Mouse (Mus musculus) limb, embryonic 13.5 days (tissue): ENCODE results near the gene Mrps9. TPM values are rescaled to one million over a fixed set of nuclear protein-coding genes. Genes with fewer than 3 reads are reported as not detected.
A peak's percentile ranks its signal among the peaks of the same experiment; 100 is the strongest.

Experiments
- ATAC-seq: fragments of 200-750 bp; cut with Nextera tagmentation; 2 replicates; pipeline ENCODE4 v1.8.0; 2017; ENCODE audit warnings: low read depth, moderate number of reproducible peaks, moderate TSS enrichment; ENCODE audit not compliant: low FRiP score
- H3K27ac ChIP-seq: fragments of 300-500 bp; sonication (generic); 2 replicates; pipeline ENCODE4 v1.5.1; 2015; ENCODE audit warnings: inconsistent platforms, mild to moderate bottlenecking, moderate library complexity
- H3K27me3 ChIP-seq: fragments of 300-500 bp; sonication (generic); 2 replicates; pipeline ENCODE4 v1.6.1; 2015; ENCODE audit warnings: mild to moderate bottlenecking, inconsistent platforms
- H3K36me3 ChIP-seq: fragments of 300-500 bp; sonication (generic); 2 replicates; pipeline ENCODE4 v1.6.1; 2015; ENCODE audit warnings: inconsistent platforms, mild to moderate bottlenecking, moderate library complexity
- H3K4me1 ChIP-seq: fragments of 300-500 bp; sonication (generic); 2 replicates; pipeline ENCODE4 v1.6.1; 2015; ENCODE audit warnings: inconsistent platforms
- H3K4me2 ChIP-seq: fragments of 300-500 bp; sonication (generic); replicated peaks from 2 replicates; pipeline ENCODE4 v1.6.1; 2015; ENCODE audit warnings: inconsistent platforms, mild to moderate bottlenecking, moderate library complexity
- H3K4me3 ChIP-seq: fragments of 300-500 bp; sonication (generic); 2 replicates; pipeline ENCODE4 v1.5.1; 2015; ENCODE audit warnings: moderate library complexity, mild to moderate bottlenecking, inconsistent platforms
- H3K9ac ChIP-seq: fragments of 300-500 bp; sonication (generic); 2 replicates; pipeline ENCODE4 v1.6.1; 2015; ENCODE audit warnings: mild to moderate bottlenecking, inconsistent platforms
- H3K9me3 ChIP-seq: fragments of 300-500 bp; sonication (generic); 2 replicates; pipeline ENCODE4 v1.6.1; 2016; ENCODE audit warnings: inconsistent platforms
- WGBS: fragments of 180-500 bp; shearing (Covaris S2); methylation state at CpG from one replicate; pipeline ENCODE4 v1.1.7; 2015; 5-methylcytosine and 5-hydroxymethylcytosine counted together
- polyA plus RNA-seq: library from polyadenylated mRNA; unstranded; fragments of >200 nt; fragmentation: Nextera tagmentation; extraction: Ambion mirVana; gene quantifications from 2 replicates; pipeline ENCODE4 v1.2.1, GENCODE M21; 2015

Mrps9 gene
- polyA plus RNA-seq, 1 experiment from 2014 or later, result 46.6 TPM

DNA sequence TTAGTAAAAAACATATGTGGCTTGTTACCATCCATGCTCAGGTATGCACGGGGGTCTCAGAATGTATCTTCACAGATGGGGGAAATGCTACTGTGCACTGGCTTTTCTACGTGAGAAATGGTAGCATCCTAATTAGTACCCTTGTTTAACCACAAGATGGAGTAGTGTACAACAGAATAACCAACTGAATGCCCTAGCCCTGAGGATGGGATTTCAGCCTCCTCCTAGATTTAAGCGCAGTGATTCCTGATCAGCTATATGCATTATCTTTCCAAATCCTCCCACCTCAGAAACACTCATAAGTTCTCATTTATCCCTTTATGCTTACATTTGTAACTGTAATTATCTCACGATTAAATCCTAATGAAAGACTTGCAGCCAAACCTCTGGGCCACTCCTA lies 64.0 kb downstream of the Mrps9 start:
- H3K4me1 ChIP-seq, result peaks cover 15% of the 10 kb centered on the region; the same call in 1 of the 2 replicates
- no peaks in the 10 kb centered on the region for H3K9me3 ChIP-seq
- H3K27me3 ChIP-seq, result no peaks in the 10 kb centered on the region
- H3K4me3 ChIP-seq, result no peak overlapping the region
- H3K36me3 ChIP-seq, result no peaks in the 10 kb centered on the region
- no peak overlapping the region for H3K27ac ChIP-seq
- WGBS, result 15% methylated on average over 4 of the region's 4 CpGs
- no peak overlapping the region for H3K4me2 ChIP-seq
- ATAC-seq, result no peak
- no peak overlapping the region for H3K9ac ChIP-seq

DNA sequence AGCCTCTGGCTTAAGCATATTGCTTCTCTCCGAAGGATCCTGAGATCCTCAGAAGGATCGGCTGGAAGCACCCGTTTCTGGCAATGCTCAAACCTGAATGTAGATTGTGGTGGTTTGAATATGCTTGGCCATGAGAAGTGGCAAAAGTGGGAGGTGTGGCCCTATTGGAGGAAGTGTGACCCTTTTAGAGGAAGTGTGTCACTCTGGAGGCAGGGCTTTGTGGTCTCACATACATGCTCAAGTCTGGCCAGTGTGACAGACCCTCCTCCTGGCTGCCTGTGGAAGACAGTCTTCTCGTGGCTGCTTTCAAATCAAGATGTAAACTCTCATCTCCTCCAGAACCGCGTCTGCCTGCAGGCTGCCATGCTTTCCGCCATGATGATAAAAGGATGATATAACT lies 65.7 kb downstream of the Mrps9 start:
- no peak overlapping the region for H3K9ac ChIP-seq
- H3K4me3 ChIP-seq, result no peak overlapping the region
- H3K36me3 ChIP-seq, result no peaks in the 10 kb centered on the region
- H3K9me3 ChIP-seq, result no peaks in the 10 kb centered on the region
- no peak for ATAC-seq
- no peak overlapping the region for H3K4me2 ChIP-seq
- H3K4me1 ChIP-seq, result peaks cover 6% of the 10 kb centered on the region; the same call in 1 of the 2 replicates
- 78% methylated on average over 7 of the region's 7 CpGs for WGBS
- H3K27ac ChIP-seq, result no peak overlapping the region
- no peaks in the 10 kb centered on the region for H3K27me3 ChIP-seq

DNA sequence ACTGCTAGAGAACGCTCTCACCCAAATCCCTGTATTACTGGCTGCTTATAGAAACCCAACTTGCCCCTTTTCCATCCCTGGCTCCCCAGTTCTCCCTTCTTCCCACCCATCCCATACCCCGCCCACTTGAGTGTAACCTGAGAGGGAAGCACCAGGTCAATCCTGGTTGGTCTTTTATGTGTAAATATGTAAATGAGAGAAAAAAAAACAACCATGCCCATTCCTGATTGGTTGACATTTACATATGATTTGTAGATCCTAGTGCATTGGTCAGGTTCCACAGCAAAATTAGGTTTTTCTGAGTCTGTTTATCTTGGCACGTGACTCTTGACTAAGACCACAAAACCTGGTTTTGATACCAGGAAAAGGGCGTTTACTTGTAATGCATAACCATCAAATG lies 66.9 kb downstream of the Mrps9 start:
- peak; percentile 80 for ATAC-seq
- no peaks in the 10 kb centered on the region for H3K27me3 ChIP-seq
- H3K36me3 ChIP-seq, result no peaks in the 10 kb centered on the region
- H3K4me2 ChIP-seq, result peak overlapping the region; percentile 52
- H3K9me3 ChIP-seq, result no peaks in the 10 kb centered on the region
- peak overlapping the region; percentile 52; the same call in 1 of the 2 replicates for H3K27ac ChIP-seq
- H3K9ac ChIP-seq, result no peak overlapping the region
- WGBS, result 11% methylated on average over 4 of the region's 4 CpGs
- H3K4me3 ChIP-seq, result 0 out of 2 replicates have a peak overlapping the region, but pooled peaks have one; percentile 11
- H3K4me1 ChIP-seq, result peaks cover 6% of the 10 kb centered on the region; the same call in 1 of the 2 replicates

DNA sequence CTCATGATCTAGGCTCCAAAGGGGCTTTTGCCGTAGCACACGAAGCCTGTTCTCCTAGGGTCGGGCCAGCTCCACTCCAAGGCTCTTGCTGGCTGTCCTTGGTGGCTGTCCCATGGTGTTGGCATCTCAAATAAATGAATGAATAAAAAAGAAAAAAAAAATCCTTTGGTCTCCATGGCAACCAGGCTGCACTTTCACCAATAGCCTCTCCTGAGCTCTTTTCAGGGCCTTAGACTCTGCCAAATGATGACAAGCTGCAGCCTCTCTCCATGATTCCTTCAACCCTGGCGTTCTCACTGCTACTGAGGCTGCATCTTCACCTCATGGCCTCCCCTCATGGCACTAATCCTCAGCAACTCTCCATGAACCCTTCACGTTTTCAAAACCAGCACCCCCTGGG lies 72.9 kb downstream of the Mrps9 start:
- ATAC-seq, result no peak
- Histone ChIP-seq H3K36me3 (no peaks in the 10 kb centered on the region), H3K27me3 (no peaks in the 10 kb centered on the region), H3K9ac (no peak overlapping the region), H3K4me3 (no peak overlapping the region), H3K27ac (no peak overlapping the region), H3K9me3 (no peaks in the 10 kb centered on the region), H3K4me2 (no peak overlapping the region), H3K4me1 (no peaks in the 10 kb centered on the region)
- 74% methylated on average over 5 of the region's 5 CpGs for WGBS

DNA sequence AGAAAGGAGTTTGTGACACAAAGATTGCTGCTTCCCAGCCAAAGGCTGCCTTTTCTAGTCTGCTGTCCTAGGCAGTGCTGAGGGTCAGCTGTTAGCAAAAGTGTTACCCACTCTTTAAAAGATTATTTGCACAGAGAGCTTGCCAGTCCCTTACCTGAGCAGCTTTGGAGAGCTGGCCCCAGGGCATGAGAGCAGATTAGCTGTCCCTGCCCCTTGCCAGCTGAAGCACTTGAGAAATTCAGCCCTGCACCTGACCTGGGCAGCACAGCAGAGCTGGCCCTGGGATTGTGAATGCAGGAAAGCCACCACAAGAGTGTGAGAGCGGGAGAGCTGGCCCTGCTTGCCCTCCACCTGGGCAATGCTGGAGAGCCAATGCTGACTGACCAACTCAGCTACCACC lies 82.6 kb downstream of the Mrps9 start:
- 63% methylated on average over 1 of the region's 1 CpGs for WGBS
- no peaks in the 10 kb centered on the region for H3K9me3 ChIP-seq
- ATAC-seq, result no peak

DNA sequence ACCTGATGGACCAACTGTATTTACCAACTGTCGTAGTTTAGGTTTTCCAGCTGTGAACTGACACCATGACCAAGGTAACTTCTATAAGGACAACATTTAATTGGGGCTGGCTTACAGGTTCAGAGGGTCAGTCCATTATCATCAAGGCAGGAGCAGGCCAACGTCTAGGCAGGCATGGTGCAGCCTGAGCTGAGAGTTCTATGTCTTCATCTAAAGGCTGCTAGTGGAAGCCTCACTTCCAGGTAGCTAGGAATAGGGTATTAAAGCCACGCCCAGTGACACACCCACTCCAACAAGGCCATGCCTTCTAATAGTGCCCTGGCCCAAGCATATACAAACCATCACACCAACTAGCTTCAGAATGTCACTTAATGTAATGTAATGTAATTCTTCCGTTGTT lies 97.5 kb downstream of the Mrps9 start:
- no peak for ATAC-seq
- Histone ChIP-seq H3K9me3 (no peaks in the 10 kb centered on the region), H3K9ac (no peak overlapping the region), H3K4me3 (no peak overlapping the region), H3K4me2 (no peak overlapping the region), H3K27me3 (no peaks in the 10 kb centered on the region), H3K27ac (no peak overlapping the region), H3K4me1 (no peaks in the 10 kb centered on the region), H3K36me3 (no peaks in the 10 kb centered on the region)
- 79% methylated on average over 4 of the region's 4 CpGs for WGBS

More for the DNA sequence above, 82.6 kb downstream of the Mrps9 start:
- Histone ChIP-seq H3K4me3 (no peak overlapping the region), H3K27ac (no peak overlapping the region), H3K36me3 (no peaks in the 10 kb centered on the region), H3K4me1 (no peaks in the 10 kb centered on the region), H3K4me2 (no peak overlapping the region), H3K27me3 (no peaks in the 10 kb centered on the region), H3K9ac (no peak overlapping the region)

DNA sequence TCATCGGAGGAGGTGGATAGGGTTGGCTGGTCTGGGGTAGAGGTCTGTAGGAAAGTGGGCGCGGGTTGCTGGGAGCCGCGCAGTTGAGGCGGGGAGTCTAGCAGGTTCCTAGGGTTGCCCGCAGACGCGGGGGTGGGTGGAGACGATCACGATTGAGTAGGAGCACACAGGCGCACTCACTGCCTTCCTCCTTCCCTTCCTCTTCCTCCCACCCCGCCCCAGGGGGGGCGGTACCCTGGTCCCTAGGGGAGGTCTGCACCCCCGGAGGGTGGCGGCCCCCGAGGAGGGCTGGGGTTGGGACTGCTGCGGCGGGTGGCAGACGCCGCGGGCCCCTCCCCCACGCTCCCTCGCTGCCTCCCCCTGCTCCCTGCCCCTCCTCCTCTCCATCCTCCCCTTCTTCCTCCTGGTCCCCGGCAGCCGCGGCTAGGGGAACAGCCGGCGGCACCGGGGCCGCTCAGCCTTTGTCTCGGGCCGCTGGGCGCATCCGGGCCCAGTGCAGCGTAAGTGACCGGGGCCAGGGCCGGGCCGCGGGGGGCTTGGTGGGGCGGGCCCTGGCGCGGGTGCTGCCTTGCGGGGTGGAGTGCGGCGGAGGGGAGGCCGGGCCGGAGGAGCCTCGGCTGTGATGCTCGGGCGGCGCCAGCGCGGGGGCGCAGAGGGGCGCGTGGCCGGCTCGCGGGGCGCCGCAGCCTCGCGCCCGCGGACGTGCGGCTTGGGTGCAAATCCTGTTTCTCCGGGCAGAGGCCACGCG lies 101.9 kb downstream of the Mrps9 start, which contains the start of gene Gpr45:
TSS of gene Gpr45 (plus strand) at position 139 of the 748 bp plus-strand sequence.
- Histone ChIP-seq H3K4me1 (peaks cover 3% of the 10 kb centered on the region; the same call in 1 of the 2 replicates), H3K27me3 (no peaks in the 10 kb centered on the region), H3K4me2 (peak within 1 kb of the TSS; percentile 82), H3K36me3 (no peaks in the 10 kb centered on the region), H3K4me3 (peak within 1 kb of the TSS; percentile 74), H3K9me3 (no peaks in the 10 kb centered on the region), H3K27ac (peak within 1 kb of the TSS; percentile 65; the same call in 1 of the 2 replicates), H3K9ac (peak within 1 kb of the TSS; percentile 93)
- WGBS, result 1% methylated on average over 42 of the region's 71 CpGs
- peak; percentile 90 for ATAC-seq

DNA sequence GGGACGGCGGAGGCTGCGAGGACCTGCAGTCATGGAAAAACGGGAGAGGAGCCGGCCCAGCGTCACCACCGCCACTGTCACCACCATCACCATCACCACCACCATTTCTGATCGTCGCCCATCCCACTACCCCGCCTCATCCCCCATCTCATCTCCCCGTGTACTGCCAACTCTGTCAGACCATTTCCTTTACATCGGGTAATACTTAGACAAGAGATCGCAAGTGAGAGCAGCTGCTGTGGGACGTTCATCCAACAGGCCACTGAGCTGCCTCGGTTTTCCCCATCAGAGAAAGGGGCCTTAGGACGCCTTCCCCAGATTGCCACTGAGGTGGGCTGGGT lies 102.4 kb downstream of the Mrps9 start:
- Histone ChIP-seq H3K27ac (peak overlapping the region; percentile 65; the same call in 1 of the 2 replicates), H3K4me3 (peak overlapping the region; percentile 74), H3K36me3 (no peaks in the 10 kb centered on the region), H3K4me2 (peak overlapping the region; percentile 82), H3K4me1 (peaks cover 3% of the 10 kb centered on the region; the same call in 1 of the 2 replicates), H3K9ac (peak overlapping the region; percentile 93), H3K27me3 (no peaks in the 10 kb centered on the region), H3K9me3 (no peaks in the 10 kb centered on the region)
- 1% methylated on average over 16 of the region's 16 CpGs for WGBS
- peak; percentile 42; the same call in 1 of the 2 replicates for ATAC-seq

Other genes with a start within 250 kb of the Mrps9 start
- 0.93 and 0.97 TPM in 2 replicates for gene Pou3f3, start 155.5 kb upstream of the Mrps9 start, polyA plus RNA-seq
- 12.6 and 13.1 TPM in 2 replicates for gene Gpr45, start 101.6 kb downstream of the Mrps9 start, polyA plus RNA-seq
- gene Tgfbrap1, start 247.4 kb downstream of the Mrps9 start, polyA plus RNA-seq, result 10.3 and 12.2 TPM in 2 replicates
- 37.2 and 38.1 TPM in 2 replicates for gene AI597479, start 247.5 kb downstream of the Mrps9 start, polyA plus RNA-seq